ENCODE assay signal across 9 mouse cellular contexts in genomic region chr13:112799721-112800241, GRCm38 (mm10). TPM values are rescaled to one million over a fixed set of nuclear protein-coding genes. Genes with fewer than 3 reads are reported as not detected.
A peak's percentile ranks its signal among the peaks of the same experiment; 100 is the strongest.
DNase-seq lines count a peak whose midpoint lies in the region; ATAC-seq and TF ChIP-seq lines count a peak whose summit lies in the region.
"Had no signal": no experiment of that assay in that cellular context is flagged by ENCODE, and none has a peak within 500 bp of the region (broad histone marks: within the 10 kb centered on the region; RNA-seq: fewer than 3 reads in every experiment).

No protein-coding gene starts in this region.

- no peaks in the 10 kb centered on the region for H3K27me3 ChIP-seq in kidney, postnatal 0 days (ENCODE audit: insufficient read depth, low read length)
- H3K27me3 ChIP-seq in hindbrain, embryonic 14.5 days (ENCODE audit: control insufficient read depth, insufficient read depth, low read length), result no peaks in the 10 kb centered on the region
- no peaks in the 10 kb centered on the region for H3K27me3 ChIP-seq in splenic B cell, adult 2 months (ENCODE audit: control insufficient read depth, insufficient read depth, low read length, poor library complexity, severe bottlenecking)
- H3K27me3 ChIP-seq: limb, embryonic 15.5 days had no signal

- WGBS in kidney, postnatal 0 days, result 82% methylated on average over 8 of the region's 8 CpGs
- 77% methylated on average over 8 of the region's 8 CpGs for WGBS in hindbrain, embryonic 14.5 days

- H3K9me3 ChIP-seq in kidney, postnatal 0 days (replicated peaks; ENCODE audit: low read length), result no peaks in the 10 kb centered on the region
- no peaks in the 10 kb centered on the region for H3K9me3 ChIP-seq in hindbrain, embryonic 14.5 days (ENCODE audit: control insufficient read depth, low read length)
- H3K9me3 ChIP-seq: limb, embryonic 15.5 days had no signal

- H3K4me1 ChIP-seq in kidney, postnatal 0 days (replicated peaks; ENCODE audit: insufficient read depth, low read length), result 0 out of 2 replicates have a peak, but pooled peaks cover 2% of the 10 kb centered on the region
- H3K4me1 ChIP-seq in hindbrain, embryonic 14.5 days (replicated peaks; ENCODE audit: control insufficient read depth, insufficient read depth, low read length), result peaks cover 19% of the 10 kb centered on the region

- no peak overlapping the region for H3K4me3 ChIP-seq in kidney, postnatal 0 days (replicated peaks; ENCODE audit: low read depth, low read length)
- no peak overlapping the region; the same call in 1 of the 2 replicates for H3K4me3 ChIP-seq in hindbrain, embryonic 14.5 days (replicated peaks; ENCODE audit: low read length)

- no peak overlapping the region for H3K9ac ChIP-seq in kidney, postnatal 0 days (ENCODE audit: low read depth, low read length)
- no peak overlapping the region; the same call in 1 of the 2 replicates for H3K9ac ChIP-seq in hindbrain, embryonic 14.5 days
- H3K9ac ChIP-seq: limb, embryonic 15.5 days had no signal

- no peaks in the 10 kb centered on the region for H3K36me3 ChIP-seq in kidney, postnatal 0 days (ENCODE audit: insufficient read depth, low read length)
- no peaks in the 10 kb centered on the region for H3K36me3 ChIP-seq in hindbrain, embryonic 14.5 days (replicated peaks; ENCODE audit: control insufficient read depth, insufficient read depth)
- no peaks in the 10 kb centered on the region for H3K36me3 ChIP-seq in splenic B cell, adult 2 months (ENCODE audit: control insufficient read depth, insufficient read depth, low read length, poor library complexity, severe bottlenecking)
- H3K36me3 ChIP-seq: limb, embryonic 15.5 days had no signal

- H3K4me2 ChIP-seq in kidney, postnatal 0 days (ENCODE audit: low read length), result peak overlapping the region; percentile 79; the same call in 1 of the 2 replicates
- peak overlapping the region; percentile 89; the same call in 1 of the 2 replicates for H3K4me2 ChIP-seq in hindbrain, embryonic 14.5 days (replicated peaks)

- ATAC-seq in kidney, postnatal 0 days (replicated peaks; ENCODE audit: low FRiP score, low read depth), result no peak
- no peak for ATAC-seq in hindbrain, embryonic 14.5 days (ENCODE audit: low FRiP score)
- ATAC-seq in erythroblast, adult 5-6 weeks (replicated peaks; ENCODE audit: low FRiP score, poor library complexity, severe bottlenecking), result no peak

- no peak for TF ChIP-seq CTCF in kidney, postnatal 0 days (IDR thresholded peaks at IDR 0.05; ENCODE audit: low read depth)

- no peak overlapping the region for H3K27ac ChIP-seq in kidney, postnatal 0 days
- peak overlapping the region; percentile 98; the same call in 1 of the 2 replicates for H3K27ac ChIP-seq in hindbrain, embryonic 14.5 days

- peak; percentile 11 for DNase-seq in cerebellum, adult 11-12 months
- no peak for DNase-seq in cerebellum, postnatal 4 days (ENCODE audit: low spot score in 2 of 2)
- DNase-seq in kidney, postnatal 0 days (ENCODE audit: low spot score), result no peak
- no peak for DNase-seq in kidney, postnatal 36 days
- no peak for DNase-seq in hindbrain, embryonic 14.5 days (ENCODE audit: low spot score)
- peak; percentile 49 for DNase-seq in splenic B cell, adult 2 months (ENCODE audit: low read depth, low spot score)
- DNase-seq in left cerebral cortex, adult 9 months (ENCODE audit: low spot score in 2 of 2), result no peak

RNA-seq across cellular contexts. Expression of gene Plpp1, which starts 0.8 kb away (rescaled TPM):
- polyA plus RNA-seq in kidney, postnatal 0 days (2015; fragmentation: Nextera tagmentation; extraction: Ambion mirVana), result 135 TPM in 2 replicates
- 63.8 and 65.1 TPM in 2 replicates for polyA plus RNA-seq in hindbrain, embryonic 14.5 days (2014; fragmentation: Nextera tagmentation; extraction: Ambion mirVana)
- total RNA-seq in erythroblast, adult 5-6 weeks (2015; ENCODE audit: low replicate concordance), result 89.2 and 96.3 TPM in 2 replicates
- 68.1 and 85.5 TPM in 2 replicates for total RNA-seq in erythroblast, adult 5-6 weeks (2017; ENCODE audit: low replicate concordance)

Comparison
In these comparisons a context has a peak if more than half of its experiments do, and no peak if none do; other contexts are left out.
1. DNase-seq: peak in cerebellum, adult 11-12 months (single experiment) and splenic B cell, adult 2 months (single experiment); none in cerebellum, postnatal 4 days (0 of 2), kidney, postnatal 0 days (single experiment), kidney, postnatal 36 days (0 of 2), hindbrain, embryonic 14.5 days (single experiment) and left cerebral cortex, adult 9 months (0 of 2).